Mouse (Mus musculus) forebrain, embryonic 12.5 days (tissue): ENCODE results near the gene Dlgap5. TPM values are rescaled to one million over a fixed set of nuclear protein-coding genes. Genes with fewer than 3 reads are reported as not detected.
"Not testable (repeated sequence)": the region's sequence is repeated elsewhere in the genome, so short reads cannot be mapped to it uniquely, and the experiment has no call there.

ENCODE experiments used
- ATAC-seq: fragments of 200-750 bp; cut with Nextera tagmentation; 2 replicates; pipeline ENCODE4 v1.8.0; 2017; ENCODE audit warnings: moderate TSS enrichment; ENCODE audit not compliant: low FRiP score
- H3K27ac ChIP-seq: fragments of 300-500 bp; sonication (generic); 2 replicates; pipeline ENCODE4 v1.5.1; 2016; ENCODE audit warnings: mild to moderate bottlenecking
- H3K27me3 ChIP-seq: fragments of 300-500 bp; sonication (generic); 2 replicates; pipeline ENCODE4 v1.6.1; 2016; ENCODE audit warnings: mild to moderate bottlenecking
- H3K36me3 ChIP-seq: fragments of 300-500 bp; sonication (generic); replicated peaks from 2 replicates; pipeline ENCODE4 v1.6.1; 2016; ENCODE audit warnings: mild to moderate bottlenecking
- H3K4me1 ChIP-seq: fragments of 300-500 bp; sonication (generic); 2 replicates; pipeline ENCODE4 v1.6.1; 2016
- H3K4me2 ChIP-seq: fragments of 300-500 bp; sonication (generic); 2 replicates; pipeline ENCODE4 v1.6.1; 2016; ENCODE audit warnings: mild to moderate bottlenecking, moderate library complexity
- H3K4me3 ChIP-seq: fragments of 300-500 bp; sonication (generic); replicated peaks from 2 replicates; pipeline ENCODE4 v1.5.1; 2016; ENCODE audit warnings: mild to moderate bottlenecking
- H3K9ac ChIP-seq: fragments of 300-500 bp; sonication (generic); 2 replicates; pipeline ENCODE4 v1.6.1; 2016; ENCODE audit warnings: mild to moderate bottlenecking
- H3K9me3 ChIP-seq: fragments of 300-500 bp; sonication (generic); 2 replicates; pipeline ENCODE4 v1.6.1; 2016
- WGBS: fragments of 180-500 bp; shearing (Covaris S2); methylation state at CpG from one replicate; pipeline ENCODE4 v1.1.7; 2016; 5-methylcytosine and 5-hydroxymethylcytosine counted together
- polyA plus RNA-seq: library from polyadenylated mRNA; unstranded; fragments of >200 nt; fragmentation: Nextera tagmentation; extraction: Ambion mirVana; gene quantifications from 2 replicates; pipeline ENCODE4 v1.2.1, GENCODE M21; 2016

Dlgap5 gene
- 63.1 and 63.6 TPM in 2 replicates for polyA plus RNA-seq

DNA sequence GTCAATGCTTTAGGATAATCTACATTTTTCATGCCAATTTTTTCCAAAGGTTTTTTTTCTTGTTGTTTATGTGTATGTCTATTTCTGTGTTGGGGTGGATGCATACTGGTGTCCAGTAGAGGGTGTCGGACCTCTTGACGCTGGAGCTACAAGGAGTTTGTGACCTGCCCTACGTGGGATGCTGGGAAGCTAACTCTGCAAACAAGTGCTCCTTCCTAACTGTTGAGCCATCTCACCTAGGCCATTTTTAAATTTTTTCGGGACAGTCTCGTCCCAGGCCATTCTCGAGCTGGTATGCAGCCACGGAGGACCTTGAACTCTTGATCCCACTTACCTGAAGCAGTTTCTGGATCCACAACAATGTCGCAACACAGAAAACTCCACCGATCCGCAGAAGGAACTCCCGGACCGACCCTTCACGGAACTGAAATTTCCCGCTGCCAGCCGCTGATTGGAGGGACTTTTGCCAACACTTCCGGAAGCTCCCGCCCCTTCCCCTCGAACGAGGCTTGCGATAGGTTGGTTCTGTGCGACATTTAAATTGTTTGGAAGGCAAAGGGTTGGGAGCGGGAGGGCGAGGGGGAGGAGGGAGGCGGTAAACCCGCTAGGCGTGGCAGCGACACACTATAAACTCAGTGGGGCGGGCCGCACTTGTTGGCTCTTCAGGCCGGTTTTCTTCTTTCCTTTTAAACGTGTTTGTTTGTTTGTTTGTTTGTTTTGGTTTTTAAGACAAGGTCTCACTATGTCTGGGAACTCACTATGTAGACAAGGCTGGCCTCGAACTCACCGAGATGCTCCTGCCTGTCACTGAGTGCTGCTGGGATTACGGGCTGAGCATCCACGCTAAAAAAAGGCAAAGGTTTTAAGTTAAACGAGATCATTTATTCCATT is at the start of gene Dlgap5:
Dlgap5 (minus strand) TSS at position 633 of the 891 bp plus-strand sequence.
- Histone ChIP-seq H3K36me3 (peaks cover 24% of the 10 kb centered on the region), H3K27me3 (no peaks in the 10 kb centered on the region), H3K27ac (0 out of 2 replicates have a peak within 1 kb of the TSS, but pooled peaks have one; percentile 25), H3K9ac (peak within 1 kb of the TSS; percentile 61), H3K9me3 (no peaks in the 10 kb centered on the region), H3K4me3 (peak within 1 kb of the TSS; percentile 62), H3K4me2 (peak within 1 kb of the TSS; percentile 80), H3K4me1 (peaks cover 20% of the 10 kb centered on the region)
- peak; percentile 97 for ATAC-seq
- WGBS, result 1% methylated on average over 36 of the region's 36 CpGs

DNA sequence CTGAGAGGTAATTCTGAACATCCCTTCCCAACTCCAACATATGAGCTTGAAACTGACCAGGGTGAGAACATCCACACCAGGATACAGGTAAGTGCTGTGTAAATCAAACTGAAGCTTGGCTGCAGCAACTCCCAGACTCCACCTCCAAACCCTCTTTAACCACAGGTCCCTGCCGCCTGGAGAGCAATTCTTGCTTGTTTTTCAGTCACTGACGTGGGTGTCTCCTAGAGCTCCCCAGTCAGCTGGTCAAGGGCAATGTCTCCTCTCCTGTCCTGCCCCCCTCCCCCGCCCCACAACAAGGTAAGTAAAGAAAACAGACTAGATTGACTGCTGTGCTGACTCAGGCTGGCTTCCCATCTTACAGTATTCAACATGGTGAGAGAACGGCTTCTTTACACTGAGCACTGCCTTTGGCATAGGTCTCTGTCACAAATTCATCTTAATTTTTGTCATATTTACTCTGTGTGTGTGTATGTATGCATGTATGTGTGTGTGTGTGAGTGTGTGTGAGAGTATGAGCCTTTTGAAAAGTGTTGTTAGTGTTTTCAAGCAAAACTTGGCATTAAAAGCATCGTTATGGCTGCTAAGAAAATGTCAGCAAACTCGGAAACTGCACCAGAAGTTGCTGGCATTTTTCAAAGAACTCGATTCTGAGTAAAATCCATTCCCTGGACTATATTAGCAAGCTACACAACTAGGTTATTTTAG is 47.4 kb upstream of the Dlgap5 start:
- Histone ChIP-seq H3K4me2 (no peak overlapping the region), H3K9ac (no peak overlapping the region), H3K36me3 (no peaks in the 10 kb centered on the region), H3K27ac (no peak overlapping the region), H3K9me3 (no peaks in the 10 kb centered on the region), H3K4me3 (no peak overlapping the region), H3K4me1 (no peaks in the 10 kb centered on the region), H3K27me3 (no peaks in the 10 kb centered on the region)
- 58% methylated on average over 7 of the region's 7 CpGs for WGBS
- ATAC-seq, result no peak

DNA sequence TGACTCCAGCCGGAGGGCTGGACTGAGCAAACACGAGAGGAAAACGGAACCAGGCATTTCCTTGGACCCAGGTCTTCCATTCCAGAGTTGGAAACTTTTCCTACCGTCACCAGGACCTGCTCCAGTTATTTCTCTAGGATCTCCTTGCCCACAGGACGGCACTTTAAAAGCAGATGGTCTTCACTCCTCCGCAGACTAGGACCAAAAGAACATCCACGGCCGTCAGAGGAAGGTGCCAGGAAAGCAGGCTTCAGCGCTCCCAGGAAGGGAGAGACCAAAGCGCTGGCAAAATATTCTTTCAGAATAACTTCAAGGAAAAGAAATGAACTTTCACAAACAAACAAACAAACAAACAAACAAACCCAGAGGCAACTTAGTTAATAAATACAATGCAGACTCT is 46.2 kb upstream of the Dlgap5 start:
- Histone ChIP-seq H3K27ac (no peak overlapping the region), H3K9ac (no peak overlapping the region), H3K9me3 (no peaks in the 10 kb centered on the region), H3K4me3 (no peak overlapping the region), H3K27me3 (no peaks in the 10 kb centered on the region), H3K4me2 (no peak overlapping the region), H3K4me1 (no peaks in the 10 kb centered on the region), H3K36me3 (no peaks in the 10 kb centered on the region)
- ATAC-seq, result no peak
- 87% methylated on average over 10 of the region's 10 CpGs for WGBS

DNA sequence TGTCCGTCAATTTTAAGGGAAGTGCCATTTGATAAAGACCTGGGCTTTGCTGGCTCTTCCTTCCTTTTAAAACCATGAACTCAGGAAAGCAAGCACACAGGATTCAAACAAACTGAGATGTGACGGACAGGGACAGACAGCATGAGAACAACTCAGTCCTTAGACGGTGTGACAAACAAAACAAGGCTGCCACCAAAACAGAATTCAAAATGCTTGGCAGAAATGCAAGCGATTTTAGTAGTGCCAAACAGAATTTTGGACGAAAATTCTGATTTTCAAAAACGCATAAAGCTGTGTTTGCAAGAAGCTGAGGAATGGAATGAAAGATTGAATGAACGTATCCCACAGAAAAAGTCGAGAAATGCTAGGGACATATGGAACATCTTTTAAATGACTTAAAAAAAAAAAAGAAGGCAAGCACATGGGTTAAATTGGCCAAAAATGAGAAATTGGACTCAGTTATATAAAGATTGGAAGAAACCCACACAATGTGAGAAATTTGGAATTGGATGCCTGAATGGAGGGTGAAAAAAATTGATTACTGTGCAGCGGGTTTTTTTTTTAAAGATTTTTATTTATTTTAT is 44.8 kb upstream of the Dlgap5 start:
- Histone ChIP-seq H3K9ac (no peak overlapping the region), H3K27ac (no peak overlapping the region), H3K36me3 (no peaks in the 10 kb centered on the region), H3K9me3 (no peaks in the 10 kb centered on the region), H3K27me3 (no peaks in the 10 kb centered on the region), H3K4me2 (no peak overlapping the region), H3K4me3 (no peak overlapping the region), H3K4me1 (no peaks in the 10 kb centered on the region)
- 85% methylated on average over 9 of the region's 9 CpGs for WGBS
- no peak for ATAC-seq

DNA sequence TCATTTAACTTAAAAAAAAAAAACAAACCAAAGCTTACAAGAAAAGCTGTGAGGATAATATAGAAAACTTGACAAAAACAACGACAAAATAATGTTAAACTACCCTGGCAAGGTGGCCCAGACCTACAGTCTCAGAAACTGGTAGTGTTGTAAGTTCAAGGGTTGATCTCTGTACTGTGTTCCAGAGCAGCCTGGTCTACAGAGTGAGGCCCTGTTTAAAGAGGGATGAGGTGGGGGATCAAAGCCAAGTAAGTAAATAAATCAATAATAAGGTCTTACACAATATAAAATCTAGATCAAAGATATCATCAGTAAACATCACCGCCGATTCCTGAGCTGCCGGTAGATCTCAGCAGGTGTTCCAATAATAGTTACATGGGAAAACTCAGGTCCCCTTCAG is 44.2 kb upstream of the Dlgap5 start:
- no peak overlapping the region for H3K9ac ChIP-seq
- H3K36me3 ChIP-seq, result no peaks in the 10 kb centered on the region
- 91% methylated on average over 4 of the region's 4 CpGs for WGBS
- H3K27ac ChIP-seq, result no peak overlapping the region
- ATAC-seq, result no peak
- no peaks in the 10 kb centered on the region for H3K4me1 ChIP-seq
- no peak overlapping the region for H3K4me3 ChIP-seq
- H3K27me3 ChIP-seq, result no peaks in the 10 kb centered on the region
- no peaks in the 10 kb centered on the region for H3K9me3 ChIP-seq
- H3K4me2 ChIP-seq, result no peak overlapping the region

DNA sequence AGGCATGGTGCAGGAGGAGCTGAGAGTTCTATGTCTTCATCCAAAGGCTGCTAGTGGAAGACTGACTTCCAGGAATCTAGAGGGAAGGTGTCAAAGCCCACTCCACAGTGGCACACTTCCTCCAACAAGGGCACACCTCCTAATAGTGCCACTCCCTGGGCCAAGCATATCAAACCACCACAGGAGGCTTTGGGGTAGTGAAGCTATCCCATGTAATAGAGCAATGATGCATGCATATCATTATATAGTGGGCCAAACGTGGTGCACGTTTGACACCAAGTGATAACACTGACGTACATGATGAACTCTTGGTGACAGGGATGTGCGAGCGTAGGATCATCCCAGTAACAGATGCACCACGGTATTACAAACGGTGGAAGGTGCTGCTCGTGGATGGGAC is 43.8 kb upstream of the Dlgap5 start:
- no peaks in the 10 kb centered on the region for H3K27me3 ChIP-seq
- no peak overlapping the region for H3K27ac ChIP-seq
- no peak for ATAC-seq
- H3K4me3 ChIP-seq, result no peak overlapping the region
- no peaks in the 10 kb centered on the region for H3K36me3 ChIP-seq
- WGBS, result 93% methylated on average over 8 of the region's 8 CpGs
- no peak overlapping the region for H3K9ac ChIP-seq
- no peaks in the 10 kb centered on the region for H3K4me1 ChIP-seq
- no peak overlapping the region for H3K4me2 ChIP-seq
- no peaks in the 10 kb centered on the region for H3K9me3 ChIP-seq

DNA sequence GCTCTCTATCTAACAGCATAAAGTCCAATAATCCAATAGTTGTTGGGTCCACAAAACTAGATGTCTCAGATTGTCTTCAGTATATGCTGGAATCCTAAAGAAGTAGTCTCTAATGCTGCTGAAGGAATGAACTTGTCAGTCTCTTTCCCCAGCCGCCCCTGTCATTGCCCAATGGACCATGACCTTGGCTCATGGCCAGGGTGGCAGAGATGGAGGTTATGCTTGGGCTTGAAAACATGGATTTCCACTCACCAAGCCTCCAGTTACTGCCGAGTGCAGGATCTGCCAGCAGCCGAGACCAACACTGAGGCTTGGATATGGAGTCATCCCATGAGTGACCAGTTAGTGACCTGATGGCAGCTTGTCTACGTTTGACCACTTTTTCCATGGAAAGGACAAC is 41.3 kb upstream of the Dlgap5 start:
- H3K4me2 ChIP-seq, result no peak overlapping the region
- H3K27me3 ChIP-seq, result no peaks in the 10 kb centered on the region
- no peaks in the 10 kb centered on the region for H3K4me1 ChIP-seq
- H3K4me3 ChIP-seq, result no peak overlapping the region
- no peaks in the 10 kb centered on the region for H3K36me3 ChIP-seq
- H3K27ac ChIP-seq, result no peak overlapping the region
- no peak for ATAC-seq
- H3K9me3 ChIP-seq, result no peaks in the 10 kb centered on the region
- WGBS, result 86% methylated on average over 4 of the region's 4 CpGs
- H3K9ac ChIP-seq, result no peak overlapping the region

DNA sequence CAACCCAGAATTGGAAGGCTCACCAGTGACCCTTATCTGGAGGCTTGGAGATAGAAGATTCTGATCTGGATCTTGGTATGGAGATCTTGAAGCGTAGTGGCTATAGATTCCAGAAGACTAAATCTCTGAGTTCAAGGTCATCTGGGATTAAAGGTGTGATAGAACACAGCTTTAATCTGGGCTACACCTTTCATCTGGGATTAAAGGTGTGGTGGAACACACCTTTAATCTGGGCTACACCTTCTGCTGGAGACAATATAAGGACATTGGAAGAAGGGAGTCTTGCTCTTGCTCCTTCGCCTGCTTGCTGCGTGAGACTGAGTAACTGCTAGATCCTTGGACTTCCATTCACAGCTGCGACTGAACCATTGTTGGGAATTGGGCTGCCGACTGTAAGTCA is 31.9 kb upstream of the Dlgap5 start, which contains the start of gene Fbxo34:
Fbxo34 (plus strand) TSS at position 301 of the 400 bp plus-strand sequence.
- not testable (repeated sequence) for H3K4me3 ChIP-seq, H3K27me3 ChIP-seq, H3K4me1 ChIP-seq, ATAC-seq, H3K9ac ChIP-seq, H3K36me3 ChIP-seq, H3K4me2 ChIP-seq, H3K9me3 ChIP-seq, H3K27ac ChIP-seq
- WGBS, result 85% methylated on average over 3 of the region's 5 CpGs

DNA sequence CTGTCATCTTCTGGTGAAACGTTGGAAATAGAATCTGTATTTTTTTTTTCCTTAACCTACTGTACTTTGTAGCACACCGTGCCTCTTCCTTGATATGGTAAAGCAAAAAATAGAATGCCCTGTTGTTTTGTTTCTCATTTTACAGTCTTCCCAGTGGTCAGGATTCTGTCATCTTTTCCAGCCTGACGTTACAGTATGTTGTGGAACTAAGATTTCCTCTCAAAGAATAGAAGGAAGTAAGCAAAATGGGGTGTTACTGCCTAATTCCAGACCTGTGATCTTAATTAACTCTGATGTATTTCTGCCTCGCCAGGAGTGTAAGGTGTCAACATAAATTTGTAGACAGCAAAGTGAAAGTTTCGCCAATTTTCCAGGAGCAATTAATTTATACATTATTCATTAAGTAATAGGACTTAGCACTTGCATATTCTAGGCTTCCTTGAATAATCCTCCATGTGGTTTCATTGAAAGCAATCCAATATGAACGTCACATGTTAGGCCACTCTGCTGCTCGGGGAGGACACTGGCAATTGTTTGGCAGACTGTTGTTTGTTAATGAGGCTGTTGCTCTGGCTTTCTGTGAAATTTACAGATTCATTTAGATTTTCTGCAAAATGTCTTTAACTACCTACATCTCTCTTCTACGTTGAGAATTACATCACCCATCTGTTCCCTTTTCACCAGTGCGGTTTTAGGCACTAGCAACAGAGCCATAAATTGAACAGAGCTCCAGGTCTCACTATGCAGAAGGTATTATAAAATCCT is 27.3 kb upstream of the Dlgap5 start:
- H3K9ac ChIP-seq, result no peak overlapping the region
- 69% methylated on average over 9 of the region's 9 CpGs for WGBS
- no peak for ATAC-seq
- H3K4me3 ChIP-seq, result no peak overlapping the region
- peaks cover 4% of the 10 kb centered on the region for H3K9me3 ChIP-seq
- H3K27me3 ChIP-seq, result no peaks in the 10 kb centered on the region
- H3K27ac ChIP-seq, result no peak overlapping the region
- H3K36me3 ChIP-seq, result no peaks in the 10 kb centered on the region
- no peaks in the 10 kb centered on the region for H3K4me1 ChIP-seq
- H3K4me2 ChIP-seq, result no peak overlapping the region

DNA sequence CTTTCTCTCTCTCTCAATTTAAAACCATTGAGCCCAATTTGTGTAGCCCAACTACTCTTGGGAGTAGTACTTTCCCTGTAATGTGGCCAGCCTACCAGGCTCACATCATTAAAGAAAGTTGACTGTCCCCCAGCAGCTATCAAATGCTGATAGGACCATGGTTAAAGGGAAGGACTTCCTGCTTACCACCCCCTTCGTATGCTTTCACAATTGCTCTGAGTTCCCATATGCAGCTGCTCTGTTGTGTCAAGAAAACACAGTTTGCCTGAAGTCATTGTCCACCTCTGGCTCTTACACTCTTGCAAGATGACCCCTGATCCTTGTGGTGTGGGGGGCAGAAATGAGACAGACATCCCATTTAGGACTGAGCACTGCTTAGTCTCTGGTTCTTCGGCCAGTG is 26.7 kb upstream of the Dlgap5 start:
- H3K4me2 ChIP-seq, result no peak overlapping the region
- H3K27me3 ChIP-seq, result no peaks in the 10 kb centered on the region
- no peak overlapping the region for H3K4me3 ChIP-seq
- H3K9me3 ChIP-seq, result peaks cover 10% of the 10 kb centered on the region
- no peak overlapping the region for H3K27ac ChIP-seq
- no peaks in the 10 kb centered on the region for H3K36me3 ChIP-seq
- H3K4me1 ChIP-seq, result no peaks in the 10 kb centered on the region
- ATAC-seq, result no peak
- H3K9ac ChIP-seq, result no peak overlapping the region
- 64% methylated on average over 2 of the region's 2 CpGs for WGBS

DNA sequence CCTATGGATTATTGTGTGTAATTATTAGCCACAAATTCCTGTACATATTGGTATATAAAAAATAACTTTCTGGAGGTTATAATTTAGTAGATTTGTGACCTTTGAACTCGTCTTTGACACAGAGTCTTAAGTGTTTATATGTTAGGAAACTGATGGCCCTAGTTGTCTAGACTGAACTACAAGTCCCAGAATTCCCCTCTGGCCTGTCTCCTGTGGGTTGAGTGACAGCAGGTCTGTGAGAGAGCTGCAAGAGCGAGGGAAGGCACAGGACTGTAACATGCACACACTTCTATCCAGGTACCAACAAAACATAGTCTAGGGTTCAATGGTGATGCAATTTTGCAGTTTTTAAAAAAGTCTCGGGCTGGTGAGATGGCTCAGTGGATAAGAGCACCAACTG is 20.7 kb upstream of the Dlgap5 start:
- 68% methylated on average over 3 of the region's 3 CpGs for WGBS
- peaks cover 16% of the 10 kb centered on the region for H3K9me3 ChIP-seq
- no peak overlapping the region for H3K4me2 ChIP-seq
- H3K36me3 ChIP-seq, result no peaks in the 10 kb centered on the region
- ATAC-seq, result no peak
- H3K27ac ChIP-seq, result no peak overlapping the region
- H3K27me3 ChIP-seq, result no peaks in the 10 kb centered on the region
- no peaks in the 10 kb centered on the region for H3K4me1 ChIP-seq
- no peak overlapping the region for H3K9ac ChIP-seq
- no peak overlapping the region for H3K4me3 ChIP-seq

DNA sequence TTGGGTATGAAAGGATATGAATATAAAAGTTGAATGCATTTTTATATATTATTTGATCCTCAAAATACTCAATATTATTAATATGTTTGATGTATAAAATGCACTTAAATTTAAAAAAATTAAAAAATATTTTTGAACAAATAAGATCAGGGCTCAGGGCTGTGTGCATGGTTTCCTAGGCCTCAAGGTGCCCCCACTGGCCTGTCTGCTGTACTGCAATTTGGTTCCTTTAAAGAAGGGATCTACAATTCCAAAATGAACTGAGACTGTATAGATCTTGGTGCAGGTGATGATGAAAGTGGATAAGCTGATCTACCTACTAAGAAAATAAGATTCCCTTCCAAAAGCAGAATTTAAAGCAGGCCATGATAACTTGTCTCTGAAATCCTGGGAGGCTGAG is 14.8 kb upstream of the Dlgap5 start:
- H3K9me3 ChIP-seq, result 0 out of 2 replicates have a peak, but pooled peaks cover 4% of the 10 kb centered on the region
- no peaks in the 10 kb centered on the region for H3K27me3 ChIP-seq
- no peak overlapping the region for H3K9ac ChIP-seq
- no peaks in the 10 kb centered on the region for H3K4me1 ChIP-seq
- no peak overlapping the region for H3K27ac ChIP-seq
- no peaks in the 10 kb centered on the region for H3K36me3 ChIP-seq
- ATAC-seq, result no peak
- no peak overlapping the region for H3K4me3 ChIP-seq
- no peak overlapping the region for H3K4me2 ChIP-seq
